Mouse (Mus musculus) myocyte (in vitro differentiated cells): ENCODE data around the gene Camk2n1. TPM values are rescaled to one million over a fixed set of nuclear protein-coding genes. Genes with fewer than 3 reads are reported as not detected.

Experiments
- H3K27me3 ChIP-seq: one replicate; pipeline ENCODE4 v1.6.1; 2011; ENCODE audit not compliant: control insufficient read depth, insufficient read depth, insufficient read length
- H3K36me3 ChIP-seq: one replicate; pipeline ENCODE4 v1.6.1; 2011; ENCODE audit not compliant: control insufficient read depth, insufficient read depth
- H3K4me2 ChIP-seq: one replicate; pipeline ENCODE4 v1.6.1; 2011; ENCODE audit warnings: low read depth, control low read depth
- H3K4me3 ChIP-seq: one replicate; pipeline ENCODE4 v1.5.1; 2011; ENCODE audit warnings: mild to moderate bottlenecking, control low read depth, moderate library complexity
- H3K79me2 ChIP-seq: one replicate; pipeline ENCODE4 v1.6.1; 2011; ENCODE audit not compliant: control insufficient read depth, insufficient read depth
- H3ac ChIP-seq: one replicate; pipeline ENCODE4 v1.6.1; 2011; ENCODE audit not compliant: control insufficient read depth, insufficient read length
- CEBPB ChIP-seq: IDR thresholded peaks from 2 replicates; pipeline ENCODE4 v1.6.1; 2011; ENCODE audit warnings: mild to moderate bottlenecking, moderate library complexity; ENCODE audit not compliant: poor library complexity, insufficient read depth, severe bottlenecking
- E2F4 ChIP-seq: IDR thresholded peaks from one replicate; pipeline ENCODE4 v1.6.1; 2011; ENCODE audit warnings: mild to moderate bottlenecking, control low read depth, moderate library complexity; ENCODE audit not compliant: insufficient read depth
- MAX ChIP-seq: IDR thresholded peaks from one replicate; pipeline ENCODE4 v1.6.1; 2011; ENCODE audit warnings: low read depth, mild to moderate bottlenecking, control low read depth
- MYOD1 ChIP-seq, 3 experiments: IDR thresholded peaks; one replicate each; pipeline ENCODE4 v1.6.1; 2011; ENCODE audit warnings: control low read depth in 2 of 3, low read depth in 2 of 3, mild to moderate bottlenecking in 2 of 3, moderate library complexity in 1 of 3; ENCODE audit not compliant: insufficient read length in 2 of 3, control insufficient read depth in 1 of 3
- MYOG ChIP-seq, 3 experiments: IDR thresholded peaks; one replicate each; pipeline ENCODE4 v1.6.1; 2011; ENCODE audit warnings: control low read depth in 2 of 3, low read depth in 2 of 3, mild to moderate bottlenecking in 2 of 3; ENCODE audit not compliant: insufficient read length in 2 of 3, control insufficient read depth in 1 of 3, insufficient read depth in 1 of 3
- POLR2A ChIP-seq: IDR thresholded peaks from one replicate; pipeline ENCODE4 v1.6.1; 2011; ENCODE audit warnings: low read depth, mild to moderate bottlenecking, control low read depth, moderate library complexity; ENCODE audit not compliant: insufficient read length
- POLR2AphosphoS2 ChIP-seq: IDR thresholded peaks from one replicate; pipeline ENCODE4 v1.6.1; 2011; ENCODE audit warnings: low read depth, control low read depth; ENCODE audit not compliant: insufficient read length
- REST ChIP-seq: IDR thresholded peaks from one replicate; pipeline ENCODE4 v1.6.1; 2011; ENCODE audit warnings: mild to moderate bottlenecking, control low read depth, moderate library complexity; ENCODE audit not compliant: insufficient read depth, insufficient read length
- SRF ChIP-seq: IDR thresholded peaks from one replicate; pipeline ENCODE4 v1.6.1; 2011; ENCODE audit warnings: low read depth; ENCODE audit not compliant: control insufficient read depth, insufficient read length
- TCF12 ChIP-seq: IDR thresholded peaks from one replicate; pipeline ENCODE4 v1.6.1; 2011; ENCODE audit warnings: mild to moderate bottlenecking, control low read depth; ENCODE audit not compliant: poor library complexity, insufficient read depth, severe bottlenecking
- TCF3 ChIP-seq: IDR thresholded peaks from one replicate; pipeline ENCODE4 v1.6.1; 2011; ENCODE audit warnings: low read depth, control low read depth; ENCODE audit not compliant: insufficient read length
- USF1 ChIP-seq: IDR thresholded peaks from one replicate; pipeline ENCODE4 v1.6.1; 2011; ENCODE audit warnings: low read depth, mild to moderate bottlenecking, control low read depth, moderate library complexity
- polyA plus RNA-seq: library from polyadenylated mRNA; unstranded; fragments of >200 nt; fragmentation: generic; extraction: Trizol; gene quantifications from one replicate; pipeline ENCODE4 v1.2.1, GENCODE M21; 2012; ENCODE audit warnings: missing spikeins

Camk2n1 gene
- polyA plus RNA-seq, 1 experiment: 0.48 TPM

DNA sequence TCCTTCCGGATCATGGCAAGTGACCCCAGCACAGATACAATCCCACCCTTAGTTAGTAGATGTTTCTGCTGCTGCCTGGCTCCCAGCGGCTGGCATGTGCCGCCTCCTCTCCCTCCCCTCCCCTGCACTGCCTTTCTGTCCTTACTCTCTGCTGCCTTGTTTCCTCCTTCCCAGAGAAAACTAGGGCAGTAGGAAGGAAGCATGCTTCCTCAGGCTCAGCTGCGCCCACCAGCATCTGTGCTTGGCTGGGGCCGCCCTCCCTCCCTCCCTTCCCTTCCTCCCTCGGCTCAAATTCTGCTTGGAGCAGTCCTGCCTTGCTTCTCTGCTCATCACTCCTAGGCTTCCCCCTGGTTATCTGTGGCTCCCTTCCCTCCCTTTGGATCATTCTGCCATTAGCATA is 39.4 kb upstream of the Camk2n1 start:
- H3K36me3 ChIP-seq: no peaks in the 10 kb centered on the region
- peaks cover 48% of the 10 kb centered on the region for H3K27me3 ChIP-seq
- H3K4me2 ChIP-seq: no peak overlapping the region
- no peaks in the 10 kb centered on the region for H3K79me2 ChIP-seq
- H3ac ChIP-seq: no peak overlapping the region
- TF ChIP-seq E2F4 (no peak), TCF3 (no peak), REST (no peak), TCF12 (no peak), POLR2AphosphoS2 (no peak), SRF (no peak), MAX (no peak), POLR2A (no peak), USF1 (no peak), MYOG (IDR thresholded peaks at IDR 0.05; ENCODE audit: control insufficient read depth in 1 of 3, insufficient read depth in 1 of 3, insufficient read length in 2 of 3, low read depth in 2 of 3) (no peak), MYOD1 (IDR thresholded peaks at IDR 0.05; ENCODE audit: control insufficient read depth in 1 of 3, insufficient read length in 2 of 3, low read depth in 2 of 3) (no peak), CEBPB (no peak)
- no peak overlapping the region for H3K4me3 ChIP-seq

DNA sequence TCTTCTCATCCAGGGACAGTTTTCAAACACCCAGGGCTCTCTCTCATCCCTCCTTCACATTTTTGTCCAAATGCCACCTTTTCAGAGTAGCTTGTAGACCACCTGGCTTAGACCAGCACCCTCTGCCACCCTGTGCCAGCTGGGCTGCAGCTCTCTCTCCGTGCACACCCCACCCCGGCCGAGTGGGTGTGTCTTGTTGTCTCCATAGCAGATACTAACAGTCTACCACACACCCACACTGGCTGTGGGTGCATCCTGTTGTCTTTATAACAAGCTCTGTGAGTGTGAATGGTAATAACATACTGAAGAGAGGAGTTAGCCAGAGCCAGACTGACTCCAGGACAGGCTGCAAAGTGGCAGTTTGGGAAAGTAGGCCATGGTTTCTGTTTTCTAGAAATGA is 38.1 kb upstream of the Camk2n1 start:
- H3ac ChIP-seq: no peak overlapping the region
- TF ChIP-seq SRF (no peak), REST (no peak), POLR2AphosphoS2 (no peak), TCF12 (no peak), MAX (no peak), USF1 (no peak), CEBPB (no peak), E2F4 (no peak), MYOD1 (IDR thresholded peaks at IDR 0.05; ENCODE audit: control insufficient read depth in 1 of 3, insufficient read length in 2 of 3, low read depth in 2 of 3) (no peak), POLR2A (no peak)
- no peaks in the 10 kb centered on the region for H3K36me3 ChIP-seq
- no peak overlapping the region for H3K4me3 ChIP-seq
- no peak overlapping the region for H3K4me2 ChIP-seq
- no peaks in the 10 kb centered on the region for H3K79me2 ChIP-seq
- peaks cover 57% of the 10 kb centered on the region for H3K27me3 ChIP-seq

DNA sequence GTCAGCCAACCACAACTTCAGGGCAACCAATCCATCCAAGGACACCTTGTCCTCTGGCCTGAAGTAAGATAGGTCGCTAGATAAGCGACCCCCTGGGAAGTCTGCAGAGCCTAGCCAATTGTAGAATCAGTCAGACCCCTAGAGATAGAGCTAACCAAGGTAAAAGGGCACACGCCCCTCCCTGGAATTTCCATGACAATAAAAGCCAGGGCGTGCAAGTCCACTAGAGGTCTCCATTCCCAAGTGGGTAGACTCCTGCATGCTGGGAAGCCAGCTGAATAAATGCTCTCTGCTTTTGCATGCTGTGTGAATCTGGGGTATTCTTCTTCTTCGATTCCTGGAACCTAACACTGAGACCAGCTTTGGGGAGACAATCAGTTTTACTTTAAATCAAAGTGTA is 37.7 kb upstream of the Camk2n1 start:
- Histone ChIP-seq H3ac (no peak overlapping the region), H3K4me2 (no peak overlapping the region), H3K4me3 (no peak overlapping the region), H3K36me3 (no peaks in the 10 kb centered on the region), H3K79me2 (no peaks in the 10 kb centered on the region), H3K27me3 (peaks cover 60% of the 10 kb centered on the region)
- no peak for TF ChIP-seq E2F4
- no peak for TF ChIP-seq MAX
- TF ChIP-seq MYOG (IDR thresholded peaks at IDR 0.05; ENCODE audit: control insufficient read depth in 1 of 3, insufficient read depth in 1 of 3, insufficient read length in 2 of 3, low read depth in 2 of 3): no peak
- TF ChIP-seq MYOD1 (IDR thresholded peaks at IDR 0.05; ENCODE audit: control insufficient read depth in 1 of 3, insufficient read length in 2 of 3, low read depth in 2 of 3): no peak
- no peak for TF ChIP-seq CEBPB
- TF ChIP-seq POLR2AphosphoS2: no peak
- TF ChIP-seq SRF: no peak
- no peak for TF ChIP-seq USF1
- no peak for TF ChIP-seq TCF3
- no peak for TF ChIP-seq REST
- no peak for TF ChIP-seq POLR2A
- TF ChIP-seq TCF12: no peak

DNA sequence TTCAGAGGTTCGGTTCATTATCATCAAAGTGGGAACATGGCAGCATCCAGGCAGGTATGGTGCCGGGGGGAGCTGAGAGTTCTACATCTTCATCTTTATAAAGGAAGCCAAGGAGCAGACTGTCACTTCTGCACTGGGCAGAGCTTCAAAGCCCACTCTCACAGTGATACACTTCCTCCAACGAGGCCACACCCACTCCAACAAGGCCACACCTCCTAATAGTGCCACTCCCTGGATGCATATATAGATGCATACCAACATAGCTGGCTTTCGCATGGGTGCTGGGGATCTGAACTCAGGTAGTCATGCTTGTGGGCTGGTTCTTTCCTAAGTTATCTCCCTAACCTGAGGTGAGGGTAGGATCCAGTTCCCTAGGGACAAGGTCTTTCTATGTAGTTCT is 36.2 kb upstream of the Camk2n1 start:
- Histone ChIP-seq H3K79me2 (no peaks in the 10 kb centered on the region), H3K4me3 (no peak overlapping the region), H3K4me2 (no peak overlapping the region), H3K27me3 (peaks cover 52% of the 10 kb centered on the region), H3ac (no peak overlapping the region), H3K36me3 (no peaks in the 10 kb centered on the region)
- TF ChIP-seq SRF: no peak
- no peak for TF ChIP-seq MYOD1 (IDR thresholded peaks at IDR 0.05; ENCODE audit: control insufficient read depth in 1 of 3, insufficient read length in 2 of 3, low read depth in 2 of 3)
- no peak for TF ChIP-seq REST
- TF ChIP-seq MAX: no peak
- TF ChIP-seq E2F4: no peak
- no peak for TF ChIP-seq TCF12
- no peak for TF ChIP-seq POLR2AphosphoS2
- no peak for TF ChIP-seq POLR2A
- TF ChIP-seq USF1: no peak
- no peak for TF ChIP-seq TCF3
- TF ChIP-seq CEBPB: no peak

DNA sequence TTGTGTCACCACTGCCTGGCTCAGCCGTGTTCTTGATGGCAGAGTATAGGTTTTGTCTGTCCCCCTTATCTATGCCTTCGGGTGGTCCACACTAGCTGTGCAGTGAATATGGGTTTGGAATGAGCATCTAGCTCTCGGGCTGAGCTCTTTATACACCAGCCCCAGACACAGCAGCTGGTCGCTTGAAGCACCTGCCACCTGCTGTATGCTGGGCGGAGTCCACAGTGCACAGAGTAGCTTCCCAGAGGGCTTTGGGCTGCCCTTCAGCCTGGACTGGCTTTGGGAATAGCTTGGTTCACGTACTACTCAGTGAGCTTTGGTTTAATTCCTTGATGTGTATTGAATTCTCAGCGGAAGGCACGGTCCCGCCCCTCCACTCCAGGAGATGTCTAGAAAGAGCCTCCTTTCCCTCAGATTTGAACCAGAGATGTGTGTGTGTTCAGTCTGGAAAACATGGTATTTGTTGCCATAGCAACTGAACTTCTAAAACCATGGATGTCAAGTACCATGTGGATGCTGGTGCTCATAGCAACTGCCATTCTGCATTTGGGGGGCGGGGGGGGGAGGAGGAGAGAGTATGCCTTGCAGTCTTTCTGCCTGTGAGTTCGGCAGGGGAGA is 35.7 kb upstream of the Camk2n1 start:
- H3K79me2 ChIP-seq: no peaks in the 10 kb centered on the region
- no peak overlapping the region for H3K4me2 ChIP-seq
- H3K36me3 ChIP-seq: no peaks in the 10 kb centered on the region
- no peak overlapping the region for H3K4me3 ChIP-seq
- TF ChIP-seq MAX (no peak), POLR2A (no peak), MYOG (IDR thresholded peaks at IDR 0.05; ENCODE audit: control insufficient read depth in 1 of 3, insufficient read depth in 1 of 3, insufficient read length in 2 of 3, low read depth in 2 of 3) (no peak), USF1 (no peak), MYOD1 (IDR thresholded peaks at IDR 0.05; ENCODE audit: control insufficient read depth in 1 of 3, insufficient read length in 2 of 3, low read depth in 2 of 3) (no peak), TCF3 (no peak), TCF12 (no peak), CEBPB (no peak), POLR2AphosphoS2 (no peak), SRF (no peak)
- H3ac ChIP-seq: no peak overlapping the region
- H3K27me3 ChIP-seq: peaks cover 52% of the 10 kb centered on the region
